In the genomic region with DNA sequence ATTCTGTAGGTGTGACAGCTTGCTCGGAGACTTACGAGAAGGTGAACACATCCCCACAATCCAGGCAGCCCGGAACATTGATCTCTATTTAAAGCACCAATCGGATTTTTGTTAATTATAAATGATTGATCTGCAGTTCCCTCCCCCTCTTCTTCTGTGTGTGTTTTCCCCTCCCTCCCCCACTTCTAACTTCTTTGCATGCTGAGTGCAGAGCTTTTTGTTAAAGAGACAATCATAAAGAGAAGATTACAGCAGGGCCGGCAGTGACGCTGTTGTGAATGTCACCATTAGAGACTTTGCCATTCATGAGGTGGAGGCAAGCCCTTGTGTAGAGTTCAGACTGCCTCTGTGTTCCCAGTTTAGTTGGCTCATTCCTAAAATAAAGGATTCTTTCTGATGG, we compare ENCODE assay signal across 12 mouse cellular contexts.
DNase-seq lines count a peak whose midpoint lies in the region; ATAC-seq and TF ChIP-seq lines count a peak whose summit lies in the region.
"Had no signal": no experiment of that assay in that cellular context is flagged by ENCODE, and none has a peak within 500 bp of the region (broad histone marks: within the 10 kb centered on the region; RNA-seq: fewer than 3 reads in every experiment).

No protein-coding gene starts in this region.

- H3K4me3 ChIP-seq in heart, embryonic 13.5 days: peak overlapping the region; percentile 24
- peak overlapping the region; percentile 9 for H3K4me3 ChIP-seq in hindbrain, embryonic 15.5 days
- no peak overlapping the region for H3K4me3 ChIP-seq in midbrain, embryonic 12.5 days

- no peaks in the 10 kb centered on the region for H3K36me3 ChIP-seq in heart, embryonic 13.5 days
- H3K36me3 ChIP-seq in hindbrain, embryonic 15.5 days: no peaks in the 10 kb centered on the region
- no peaks in the 10 kb centered on the region for H3K36me3 ChIP-seq in midbrain, embryonic 12.5 days

- H3K9ac ChIP-seq in heart, embryonic 13.5 days: peak overlapping the region; percentile 29; the same call in 1 of the 2 replicates
- peak overlapping the region; percentile 11; the same call in 1 of the 2 replicates for H3K9ac ChIP-seq in hindbrain, embryonic 15.5 days
- no peak overlapping the region for H3K9ac ChIP-seq in midbrain, embryonic 12.5 days (replicated peaks)

- peaks cover 9% of the 10 kb centered on the region for H3K4me1 ChIP-seq in heart, embryonic 13.5 days
- peaks cover 17% of the 10 kb centered on the region for H3K4me1 ChIP-seq in hindbrain, embryonic 15.5 days (replicated peaks)
- peaks cover 17% of the 10 kb centered on the region for H3K4me1 ChIP-seq in midbrain, embryonic 12.5 days

- TF ChIP-seq CTCF in brain, embryonic 14.5 days (IDR thresholded peaks at IDR 0.05; ENCODE audit: borderline replicate concordance, extremely low read depth, insufficient read depth, insufficient read length): no peak

- peaks cover 26% of the 10 kb centered on the region for H3K27me3 ChIP-seq in heart, embryonic 13.5 days (replicated peaks)
- no peaks in the 10 kb centered on the region for H3K27me3 ChIP-seq in hindbrain, embryonic 15.5 days
- H3K27me3 ChIP-seq in midbrain, embryonic 12.5 days: peaks cover 8% of the 10 kb centered on the region; the same call in 1 of the 2 replicates
- H3K27me3 ChIP-seq: Patski had no signal

- 28% methylated on average over 6 of the region's 6 CpGs for WGBS in heart, embryonic 13.5 days
- 11% methylated on average over 6 of the region's 6 CpGs for WGBS in hindbrain, embryonic 15.5 days
- WGBS in midbrain, embryonic 12.5 days: 15% methylated on average over 6 of the region's 6 CpGs

- no peaks in the 10 kb centered on the region for H3K9me3 ChIP-seq in heart, embryonic 13.5 days
- no peaks in the 10 kb centered on the region for H3K9me3 ChIP-seq in hindbrain, embryonic 15.5 days
- H3K9me3 ChIP-seq in midbrain, embryonic 12.5 days: no peaks in the 10 kb centered on the region

- no peak for ATAC-seq in heart, embryonic 13.5 days (ENCODE audit: extremely low read depth, insufficient number of reproducible peaks, low FRiP score, low TSS enrichment)
- no peak; the same call in 1 of the 2 replicates for ATAC-seq in hindbrain, embryonic 15.5 days (ENCODE audit: low FRiP score, low read depth)
- no peak for ATAC-seq in midbrain, embryonic 12.5 days (ENCODE audit: low FRiP score, low read depth)
- ATAC-seq: Patski had no signal

- H3K27ac ChIP-seq in heart, embryonic 13.5 days (replicated peaks): no peak overlapping the region
- H3K27ac ChIP-seq in hindbrain, embryonic 15.5 days (replicated peaks): peak overlapping the region; percentile 76
- no peak overlapping the region for H3K27ac ChIP-seq in midbrain, embryonic 12.5 days (replicated peaks)
- H3K27ac ChIP-seq: left cerebral cortex, adult 2 months; macrophage had no signal

- DNase-seq in heart, adult 9 months (ENCODE audit: low spot score in 2 of 2): no peak
- DNase-seq in brain, embryonic 14.5 days (ENCODE audit: low read depth): peak; percentile 67
- DNase-seq in cerebellum, postnatal 14 days: no peak
- DNase-seq in adrenal gland, postnatal 36 days: no peak
- no peak for DNase-seq in lung, adult 18-20 months
- DNase-seq: kidney, adult 11 months had no signal

- peak overlapping the region; percentile 55 for H3K4me2 ChIP-seq in heart, embryonic 13.5 days
- H3K4me2 ChIP-seq in hindbrain, embryonic 15.5 days: peak overlapping the region; percentile 49
- peak overlapping the region; percentile 36 for H3K4me2 ChIP-seq in midbrain, embryonic 12.5 days (replicated peaks)

- no peak for TF ChIP-seq POLR2A in brain, embryonic 14.5 days (IDR thresholded peaks at IDR 0.05; ENCODE audit: borderline replicate concordance, extremely low read depth, insufficient read depth, insufficient read length, poor library complexity, severe bottlenecking)
